Mouse (Mus musculus) neural tube, embryonic 10.5 days (tissue): ENCODE data around the gene St6galnac4.

Source experiments
- DNase-seq: peaks from one replicate; pipeline ENCODE4 v3.0.0-alpha.2; 2017; ENCODE audit warnings: low spot score; ENCODE audit errors: extremely low spot score

The St6galnac4 gene

DNA sequence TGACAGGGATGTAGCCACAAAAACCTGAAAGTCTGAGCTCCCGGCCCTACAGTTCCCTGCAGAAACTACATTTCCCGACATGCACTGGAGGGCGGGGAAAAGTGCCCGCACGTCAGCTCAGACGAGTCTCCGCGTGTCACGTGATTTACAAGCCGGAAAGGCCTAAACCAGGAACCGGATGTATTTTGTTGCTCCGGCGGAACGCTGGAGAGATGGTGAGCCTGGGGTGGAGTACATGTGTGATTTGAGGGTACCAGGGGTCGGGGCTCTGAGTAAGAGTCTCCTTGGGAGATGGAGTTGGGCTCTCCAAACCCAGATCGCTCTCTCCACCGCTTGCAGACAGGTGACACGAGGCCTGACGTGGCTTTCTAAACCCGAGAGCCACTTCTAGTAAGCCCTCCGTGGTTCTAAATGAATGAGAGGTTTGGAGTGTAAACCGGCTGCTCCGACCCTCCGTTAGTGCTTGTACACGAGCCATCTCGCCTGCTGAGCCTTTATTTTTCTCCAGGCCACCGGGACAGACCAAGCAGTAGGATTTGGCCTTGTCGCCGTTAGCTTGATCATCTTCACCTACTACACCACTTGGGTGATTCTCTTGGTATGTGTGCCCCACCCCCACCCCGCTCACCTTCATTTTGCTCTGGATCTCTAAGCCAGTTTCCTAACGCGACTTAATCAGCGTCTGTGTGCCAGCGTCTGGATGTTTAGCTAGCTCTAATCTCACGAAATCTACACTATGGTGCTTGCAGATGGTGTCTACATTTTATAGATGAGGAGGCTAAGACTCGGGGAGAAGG is 16.0 kb upstream of the St6galnac4 start, which contains the start of gene Dpm2:
Gene Dpm2 (plus strand): TSS at position 161 of the 797 bp plus-strand sequence.
- DNase-seq: peak; percentile 87

- DNase-seq: no peak
Measured at GRCm38 (mm10) chr2:32572196-32572595, 14.7 kb upstream of the St6galnac4 start.

DNA sequence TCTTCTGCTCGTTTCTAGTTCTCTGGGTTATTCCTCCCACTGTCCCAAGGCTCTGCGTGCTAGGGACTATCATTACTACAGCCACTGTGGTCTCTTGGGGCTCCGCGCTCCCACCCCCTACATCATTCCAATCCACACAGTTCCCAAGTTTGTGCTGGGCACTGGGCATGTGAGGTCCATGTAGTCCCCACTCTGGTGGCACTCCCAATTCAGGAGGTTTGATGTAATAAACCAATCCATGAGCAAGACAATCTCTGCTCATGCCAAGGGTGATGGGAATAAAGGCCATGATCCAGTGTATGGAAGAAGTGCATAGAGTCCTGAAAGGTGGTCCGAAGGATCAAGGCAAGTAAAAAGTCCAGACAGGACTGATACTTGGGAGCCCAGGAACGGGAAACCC is 12.4 kb upstream of the St6galnac4 start, which contains the start of gene Pip5kl1:
Gene Pip5kl1 (plus strand): TSS at position 301 of the 400 bp plus-strand sequence.
- no peak for DNase-seq

DNA sequence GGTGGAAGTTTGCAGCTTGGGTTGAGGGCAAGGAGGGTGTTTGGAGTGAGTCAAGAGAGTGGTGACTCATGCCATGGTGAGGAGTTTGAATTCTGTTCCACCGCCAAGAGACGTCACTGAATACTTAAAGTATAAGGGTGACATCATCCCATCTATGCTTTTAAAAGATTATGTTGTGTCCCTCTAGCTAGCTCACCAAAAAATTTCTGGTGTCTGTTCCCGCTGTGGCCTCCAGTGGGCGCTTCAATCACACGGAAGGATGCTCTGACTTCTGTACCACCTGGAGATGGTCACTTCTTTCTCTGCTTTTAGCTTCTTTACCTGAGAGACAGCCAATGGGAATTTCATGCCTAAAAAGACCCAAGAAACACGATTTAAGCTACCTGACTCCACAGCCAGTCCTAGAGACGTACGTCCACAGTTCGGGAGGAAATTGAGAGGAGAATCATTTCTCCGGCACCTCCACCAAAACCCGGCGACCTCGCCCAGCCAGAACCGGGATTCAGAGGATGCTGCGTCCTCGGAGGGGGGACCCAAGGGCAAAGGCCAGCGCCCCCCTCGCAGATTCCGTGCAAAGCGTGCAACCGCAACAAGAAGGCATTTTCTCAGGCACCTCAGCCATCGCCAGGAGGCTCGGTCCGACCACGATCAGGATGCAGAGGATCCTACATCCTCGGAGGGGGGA is 11.9 kb upstream of the St6galnac4 start:
- peak; percentile 65 for DNase-seq

- DNase-seq: peak; percentile 63
Measured at GRCm38 (mm10) chr2:32575586-32576160, 11.2 kb upstream of the St6galnac4 start, which contains the start of gene 9430097D07Rik. 9430097D07Rik (minus strand) TSS chr2:32575684.

GRCm38 (mm10) chr2:32576532-32576931 is 10.4 kb upstream of the St6galnac4 start:
- no peak for DNase-seq

- DNase-seq: no peak
Measured at GRCm38 (mm10) chr2:32578146-32579046, 8.5 kb upstream of the St6galnac4 start.

GRCm38 (mm10) chr2:32581450-32582095 is 5.3 kb upstream of the St6galnac4 start:
- peak; percentile 44 for DNase-seq

DNA sequence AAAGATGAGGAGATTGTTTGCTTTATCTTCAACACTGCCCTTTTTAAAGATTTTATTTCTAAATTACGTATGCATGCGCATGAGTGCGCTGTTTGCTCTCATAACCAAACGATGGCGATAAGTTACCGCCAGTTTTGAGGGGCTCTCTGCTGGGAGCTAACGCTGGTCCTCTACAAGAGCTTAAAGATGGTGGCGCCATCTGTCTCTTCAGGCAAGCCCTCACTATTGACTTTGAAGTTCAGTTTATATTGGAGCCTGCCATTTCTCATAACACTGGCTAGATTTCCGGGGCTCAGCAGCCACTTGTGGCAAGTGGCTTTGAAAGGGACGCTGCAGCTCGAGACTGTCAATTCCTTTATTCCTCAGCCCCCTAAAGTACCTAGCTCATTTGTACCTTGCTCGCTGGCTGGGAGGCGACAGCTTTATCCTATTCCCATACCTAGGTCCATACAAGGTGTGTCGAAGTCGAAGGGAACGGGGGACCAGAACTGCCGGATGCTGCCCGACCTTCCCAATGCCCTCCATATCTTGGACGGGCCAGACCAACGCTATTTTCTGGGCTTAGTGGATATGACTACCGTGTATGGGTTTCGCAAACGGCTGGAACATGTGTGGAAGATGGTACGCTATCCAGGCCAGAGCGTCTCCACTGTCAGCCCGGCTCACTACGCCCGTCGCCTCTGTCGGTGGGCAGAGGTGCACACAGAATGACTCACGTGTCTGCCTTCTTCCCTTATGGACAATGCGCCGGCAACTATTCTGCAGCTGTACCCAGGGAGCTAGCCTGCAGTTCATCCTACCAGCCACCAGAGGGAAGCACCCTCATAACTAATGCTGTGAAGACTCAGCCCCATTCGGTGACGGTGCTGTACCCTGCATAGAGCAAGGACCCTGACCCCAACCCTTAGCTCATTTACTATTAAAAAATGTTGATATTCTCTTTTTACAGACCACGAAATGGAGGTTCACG is 3.8 kb upstream of the St6galnac4 start:
- DNase-seq: peak; percentile 82

GRCm38 (mm10) chr2:32585149-32585714 is 1.7 kb upstream of the St6galnac4 start:
- DNase-seq: no peak

DNA sequence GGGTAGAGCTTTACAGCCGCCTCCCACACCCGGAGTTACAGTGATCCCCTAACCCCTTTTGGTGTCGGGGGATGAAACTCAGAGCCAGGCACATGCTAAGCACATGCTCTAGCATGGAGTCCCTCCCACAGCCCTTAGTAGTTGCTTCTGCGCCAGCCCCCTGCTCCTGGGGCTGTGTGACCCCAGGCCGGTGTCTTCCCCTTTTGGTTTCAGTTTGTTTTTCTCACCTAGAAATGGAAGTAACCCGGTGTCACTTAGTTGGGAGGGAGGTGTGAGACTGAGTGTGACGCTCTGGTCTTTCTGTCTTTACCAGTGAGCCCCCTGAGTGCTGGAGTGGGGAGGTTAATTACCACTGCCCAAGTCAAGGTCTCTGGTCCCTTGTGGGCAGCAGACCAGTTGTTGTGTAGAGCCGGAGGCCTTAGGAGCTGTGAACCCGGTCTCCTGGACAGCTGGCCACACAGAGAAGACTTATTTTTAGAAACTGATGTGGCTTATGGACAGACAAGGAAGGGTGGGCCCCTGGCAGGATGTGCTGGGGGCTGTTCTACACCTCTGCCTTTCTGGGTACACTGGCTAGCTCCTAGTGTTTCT is 931 bp downstream of the St6galnac4 start:
- no peak for DNase-seq

- DNase-seq: no peak
Measured at GRCm38 (mm10) chr2:32589213-32589795, 2.4 kb downstream of the St6galnac4 start.

GRCm38 (mm10) chr2:32590224-32590623 is 3.3 kb downstream of the St6galnac4 start:
- DNase-seq: no peak

GRCm38 (mm10) chr2:32591249-32591648 is 4.4 kb downstream of the St6galnac4 start:
- no peak for DNase-seq

GRCm38 (mm10) chr2:32596725-32597124 is 9.8 kb downstream of the St6galnac4 start:
- DNase-seq: no peak

DNA sequence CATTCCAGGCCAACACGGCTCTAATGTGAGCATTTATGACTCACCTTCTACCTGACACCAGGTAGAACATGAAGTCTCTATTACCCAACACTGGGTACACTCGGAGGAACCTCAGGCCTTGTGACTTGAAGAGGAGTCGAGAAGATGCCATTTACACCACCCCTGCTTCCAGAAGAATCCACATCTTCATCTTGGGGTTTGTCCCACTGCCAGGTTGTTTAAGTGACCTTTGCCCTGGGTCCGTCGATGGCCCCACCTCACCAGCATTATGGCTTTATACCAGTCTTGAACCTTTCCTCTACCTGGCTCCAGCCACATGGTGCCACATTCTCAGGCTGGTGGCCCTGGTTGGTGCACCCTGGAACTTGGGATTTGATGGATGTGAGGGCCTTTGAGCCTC is 10.4 kb downstream of the St6galnac4 start:
- no peak for DNase-seq

DNA sequence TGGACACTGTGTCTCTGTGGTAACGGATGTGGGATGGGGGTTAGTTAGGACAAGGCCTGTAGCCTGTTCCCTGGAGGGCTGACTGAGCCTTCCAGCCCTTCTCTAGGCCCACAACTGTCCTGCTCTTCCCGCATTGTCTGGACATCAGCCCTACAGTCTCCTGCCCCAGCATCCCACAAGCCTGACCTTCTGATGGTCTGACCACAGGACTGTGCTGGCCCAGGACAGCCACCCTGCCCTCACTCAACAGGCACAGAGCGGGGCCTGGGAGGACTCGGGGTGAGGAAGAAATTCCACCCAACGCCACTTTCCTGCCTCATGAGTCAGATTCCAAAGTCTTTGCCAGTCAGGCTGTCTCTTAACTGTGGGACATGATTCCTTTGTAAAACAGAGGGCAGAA is 10.8 kb downstream of the St6galnac4 start:
- no peak for DNase-seq

DNA sequence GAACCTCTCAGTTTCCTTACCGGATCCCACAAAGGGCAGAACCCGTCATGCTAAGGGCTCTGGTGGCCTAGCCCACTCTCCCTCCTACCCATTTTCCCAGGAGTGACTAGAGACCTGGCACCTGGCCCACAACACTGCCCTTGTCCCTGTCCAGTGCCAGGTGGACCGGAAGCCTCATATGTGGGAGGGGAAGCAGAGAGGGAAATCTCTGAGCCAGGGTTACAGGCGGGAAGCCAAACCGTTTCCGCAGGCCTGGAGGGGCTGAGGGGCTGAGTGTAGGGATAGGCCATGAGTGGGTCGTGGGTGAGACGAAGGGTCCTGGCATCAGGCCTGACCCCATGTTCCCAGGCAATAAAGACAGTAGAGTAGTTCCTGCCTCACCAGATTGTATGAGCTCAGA is 11.6 kb downstream of the St6galnac4 start:
- no peak for DNase-seq
